Mouse (Mus musculus) midbrain, postnatal 0 days (tissue): ENCODE results near the gene Smap1. TPM values are rescaled to one million over a fixed set of nuclear protein-coding genes. Genes with fewer than 3 reads are reported as not detected.
A peak's percentile ranks its signal among the peaks of the same experiment; 100 is the strongest.

Source experiments
- ATAC-seq: fragments of 200-750 bp; cut with Nextera tagmentation; 2 replicates; pipeline ENCODE4 v1.8.0; 2017; ENCODE audit warnings: moderate number of reproducible peaks, mild to moderate bottlenecking, moderate TSS enrichment, moderate library complexity; ENCODE audit not compliant: low FRiP score
- DNase-seq: peaks from one replicate; pipeline ENCODE4 v3.0.0-alpha.2; 2015; ENCODE audit warnings: low spot score
- H3K27ac ChIP-seq: fragments of 300-500 bp; sonication (generic); 2 replicates; pipeline ENCODE4 v1.5.1; 2014; ENCODE audit warnings: low read depth, mild to moderate bottlenecking, low read length, mixed read lengths
- H3K27me3 ChIP-seq: fragments of 300-500 bp; sonication (generic); 2 replicates; pipeline ENCODE4 v1.6.1; 2014; ENCODE audit warnings: low read length, control low read depth, mixed read lengths; ENCODE audit not compliant: insufficient read depth
- H3K36me3 ChIP-seq: fragments of 300-500 bp; sonication (generic); 2 replicates; pipeline ENCODE4 v1.6.1; 2014; ENCODE audit warnings: low read length, control low read depth, mixed read lengths; ENCODE audit not compliant: insufficient read depth
- H3K4me1 ChIP-seq: fragments of 300-500 bp; sonication (generic); 2 replicates; pipeline ENCODE4 v1.6.1; 2014; ENCODE audit warnings: mild to moderate bottlenecking, control low read depth, antibody characterized with exemption, low read length, mixed read lengths; ENCODE audit not compliant: insufficient read depth
- H3K4me2 ChIP-seq: fragments of 300-500 bp; sonication (generic); 2 replicates; pipeline ENCODE4 v1.6.1; 2014; ENCODE audit warnings: low read depth, mild to moderate bottlenecking, low read length, mixed read lengths; ENCODE audit not compliant: poor library complexity, severe bottlenecking
- H3K4me3 ChIP-seq: fragments of 300-500 bp; sonication (generic); 2 replicates; pipeline ENCODE4 v1.5.1; 2014; ENCODE audit warnings: low read depth, mild to moderate bottlenecking, low read length, moderate library complexity
- H3K9ac ChIP-seq: fragments of 300-500 bp; sonication (generic); replicated peaks from 2 replicates; pipeline ENCODE4 v1.6.1; 2014; ENCODE audit warnings: mild to moderate bottlenecking, low read length, moderate library complexity, mixed read lengths; ENCODE audit not compliant: poor library complexity, severe bottlenecking
- H3K9me3 ChIP-seq: fragments of 300-500 bp; sonication (generic); 2 replicates; pipeline ENCODE4 v1.6.1; 2016; ENCODE audit warnings: low read length, control low read depth
- CTCF ChIP-seq: IDR thresholded peaks from 2 replicates; pipeline ENCODE4 v1.5.1; 2016; ENCODE audit warnings: antibody characterized with exemption, mild to moderate bottlenecking
- WGBS: fragments of 180-500 bp; shearing (Covaris S2); extraction: QIAGEN DNeasy Blood & Tissue Kit; methylation state at CpG from one replicate; pipeline ENCODE4 v1.1.7; 2014; 5-methylcytosine and 5-hydroxymethylcytosine counted together
- polyA plus RNA-seq: library from polyadenylated mRNA; unstranded; fragments of >200 nt; fragmentation: Nextera tagmentation; extraction: Ambion mirVana; gene quantifications from 2 replicates; pipeline ENCODE4 v1.2.1, GENCODE M21; 2015
- total RNA-seq: library from RNA; depleted of rRNA; stranded (reverse); fragments of >200 nt; gene quantifications from 2 replicates; pipeline ENCODE4 v1.2.3, GENCODE M21; 2014

Gene Smap1
- total and polyA plus RNA-seq, 2 experiments from 2014 or later: 85.7 to 181 TPM

- DNase-seq (no peak), ATAC-seq (no peak)
- Histone ChIP-seq H3K4me2 (peak overlapping the region; percentile 22; the same call in 1 of the 2 replicates), H3K9ac (no peak overlapping the region), H3K9me3 (no peaks in the 10 kb centered on the region), H3K4me3 (no peak overlapping the region), H3K4me1 (no peaks in the 10 kb centered on the region), H3K36me3 (no peaks in the 10 kb centered on the region), H3K27ac (no peak overlapping the region), H3K27me3 (no peaks in the 10 kb centered on the region)
- 16% methylated on average over 13 of the region's 13 CpGs for WGBS
- no peak for TF ChIP-seq CTCF
Observed at GRCm38 (mm10) chr1:23958668-23959414, 36.7 kb upstream of the Smap1 start.

DNA sequence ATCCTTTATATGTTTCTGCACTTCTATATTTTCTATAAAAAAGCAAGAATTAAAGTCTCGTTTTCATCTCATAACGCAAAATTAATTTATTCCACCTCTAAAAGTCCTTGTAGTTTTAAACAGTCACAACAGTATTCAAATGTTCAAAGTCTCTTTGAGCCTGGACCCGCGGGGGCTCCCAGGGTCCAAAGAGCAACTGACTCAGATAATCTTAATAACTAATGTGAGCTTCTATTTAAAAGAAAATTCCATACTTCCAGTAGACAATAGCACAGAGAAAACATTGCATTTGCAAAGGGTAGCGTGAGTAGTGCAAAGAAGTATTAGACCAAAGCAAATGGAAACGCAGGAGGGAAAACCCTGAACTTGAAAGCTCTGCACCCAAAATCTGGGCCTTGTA is 36.0 kb upstream of the Smap1 start:
- Histone ChIP-seq H3K9ac (no peak overlapping the region), H3K4me3 (no peak overlapping the region), H3K27ac (no peak overlapping the region), H3K27me3 (no peaks in the 10 kb centered on the region), H3K36me3 (no peaks in the 10 kb centered on the region), H3K4me2 (no peak overlapping the region), H3K9me3 (no peaks in the 10 kb centered on the region), H3K4me1 (no peaks in the 10 kb centered on the region)
- TF ChIP-seq CTCF: no peak
- DNase-seq (no peak), ATAC-seq (no peak)
- 86% methylated on average over 6 of the region's 6 CpGs for WGBS

DNA sequence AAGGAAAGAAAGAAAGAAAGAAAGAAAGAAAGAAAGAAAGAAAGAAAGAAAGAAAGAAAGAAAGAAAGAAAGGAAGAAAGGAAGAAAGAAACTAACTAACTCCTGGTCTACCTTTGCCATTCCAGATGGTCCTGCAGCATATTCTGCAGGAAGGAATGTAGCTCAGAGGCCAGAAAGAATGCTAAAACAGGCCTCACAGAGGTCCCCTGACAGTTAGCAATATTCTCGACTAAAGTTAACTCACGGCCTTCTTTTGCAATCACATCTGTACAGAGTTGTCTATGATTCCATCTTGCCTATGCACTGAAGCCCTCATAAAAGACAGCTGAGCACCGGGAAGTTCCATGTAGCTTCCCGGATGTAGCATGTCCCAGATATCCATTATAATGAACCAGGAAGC is 33.4 kb upstream of the Smap1 start:
- H3K9me3 ChIP-seq: no peaks in the 10 kb centered on the region

DNA sequence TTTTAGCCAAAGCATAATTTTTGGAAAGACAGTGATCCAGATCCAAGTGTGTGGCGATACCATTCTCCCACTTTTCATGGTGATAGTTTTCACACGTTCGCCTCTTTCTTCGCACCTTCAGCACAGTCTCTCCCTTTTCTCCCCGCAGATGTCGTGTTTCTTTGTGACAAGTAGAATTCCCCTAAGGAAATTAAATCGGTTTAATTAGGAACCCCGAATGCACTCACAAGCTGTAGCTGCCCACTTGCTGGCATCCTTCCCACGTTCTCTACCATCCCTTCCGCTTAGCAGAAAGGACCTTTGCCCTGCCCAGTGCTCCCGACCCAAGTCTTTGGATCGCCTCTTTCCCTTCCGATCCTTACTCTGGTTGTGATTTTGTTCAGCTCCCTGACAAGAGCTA is 31.8 kb upstream of the Smap1 start:
- WGBS: 86% methylated on average over 13 of the region's 13 CpGs
- ATAC-seq: no peak

More for the DNA sequence above, 33.4 kb upstream of the Smap1 start:
- H3K4me1 ChIP-seq: no peaks in the 10 kb centered on the region
- no peaks in the 10 kb centered on the region for H3K36me3 ChIP-seq
- no peaks in the 10 kb centered on the region for H3K27me3 ChIP-seq
- TF ChIP-seq CTCF: no peak
- H3K4me3 ChIP-seq: no peak overlapping the region
- no peak overlapping the region for H3K27ac ChIP-seq
- ATAC-seq (no peak), DNase-seq (no peak)
- H3K9ac ChIP-seq: no peak overlapping the region
- no peak overlapping the region for H3K4me2 ChIP-seq
- whole genome bisulfite sequencing: 91% methylated on average over 4 of the region's 4 CpGs

DNA sequence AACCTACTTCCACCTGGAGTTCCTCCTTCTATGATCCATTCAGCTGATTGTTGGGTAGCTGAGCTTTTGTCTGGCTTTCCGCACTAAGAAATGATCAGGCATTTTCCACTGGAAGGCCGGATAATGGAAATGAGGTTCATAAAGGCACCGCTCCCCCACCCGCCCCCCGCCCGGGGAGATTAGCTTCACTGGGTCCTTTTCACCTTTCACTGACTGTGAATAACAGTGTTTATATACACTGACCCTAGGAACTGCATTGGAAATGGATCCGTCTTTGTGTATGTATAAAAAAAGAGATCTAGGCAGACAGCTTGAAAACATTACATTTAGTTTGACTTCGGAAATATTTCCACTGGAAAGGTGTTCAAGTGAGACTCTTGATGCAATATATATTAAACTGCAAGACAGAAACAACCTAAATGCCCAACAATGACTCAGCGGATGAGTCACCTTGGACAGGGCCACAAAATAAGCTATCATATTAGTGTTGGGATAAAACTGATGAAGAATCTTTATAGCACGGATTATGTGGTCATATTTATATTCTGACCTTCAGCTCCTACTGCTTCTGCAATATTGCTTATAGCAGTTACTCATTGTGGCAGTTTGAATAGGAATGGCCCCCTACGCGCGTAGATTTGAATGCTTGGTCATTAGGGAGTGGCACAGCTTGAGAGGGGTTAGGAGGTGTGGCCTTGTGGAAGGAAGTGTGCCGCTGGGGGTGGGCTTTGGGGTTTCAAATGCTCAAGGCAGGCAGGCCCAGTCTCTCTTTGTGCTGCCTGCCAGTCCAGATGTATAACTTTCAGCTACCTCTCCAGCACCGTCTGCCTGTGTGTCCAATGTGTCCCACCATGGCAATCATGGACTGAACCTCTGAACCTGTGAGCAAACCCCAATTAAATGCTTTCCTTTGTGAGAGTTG is 26.9 kb upstream of the Smap1 start:
- WGBS: 52% methylated on average over 15 of the region's 15 CpGs
- H3K9me3 ChIP-seq: no peaks in the 10 kb centered on the region
- H3K27ac ChIP-seq: no peak overlapping the region
- no peak overlapping the region for H3K4me2 ChIP-seq
- H3K9ac ChIP-seq: no peak overlapping the region
- H3K27me3 ChIP-seq: no peaks in the 10 kb centered on the region
- H3K4me1 ChIP-seq: 0 out of 2 replicates have a peak, but pooled peaks cover 3% of the 10 kb centered on the region
- H3K4me3 ChIP-seq: no peak overlapping the region
- no peaks in the 10 kb centered on the region for H3K36me3 ChIP-seq
- DNase-seq: no peak
- no peak for TF ChIP-seq CTCF
- ATAC-seq: no peak

More for the DNA sequence above, 31.8 kb upstream of the Smap1 start:
- Histone ChIP-seq H3K27ac (no peak overlapping the region), H3K4me2 (no peak overlapping the region), H3K9ac (no peak overlapping the region), H3K9me3 (no peaks in the 10 kb centered on the region), H3K36me3 (no peaks in the 10 kb centered on the region), H3K4me1 (no peaks in the 10 kb centered on the region), H3K4me3 (no peak overlapping the region), H3K27me3 (no peaks in the 10 kb centered on the region)
- no peak for TF ChIP-seq CTCF
- DNase-seq: no peak

DNA sequence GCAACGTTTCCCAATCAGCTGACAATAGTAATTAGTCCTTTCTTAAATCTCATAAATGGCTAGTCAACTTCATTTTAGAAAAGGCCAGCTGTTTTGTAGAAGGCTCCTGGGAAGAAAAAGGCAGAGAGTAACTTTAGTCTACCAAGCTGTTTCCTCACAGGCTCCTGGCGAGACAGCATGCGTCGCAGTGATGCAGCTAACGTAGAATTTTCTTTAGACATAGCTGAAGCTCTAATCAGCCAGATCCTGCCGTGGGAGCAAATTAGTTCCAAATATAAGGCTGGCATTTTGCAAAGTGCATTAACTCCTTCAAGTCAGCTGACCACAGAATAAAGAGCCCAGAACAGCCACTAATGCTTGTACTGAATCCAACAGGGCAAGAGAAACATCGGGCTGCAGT is 26.2 kb upstream of the Smap1 start:
- DNase-seq: peak; percentile 20
- no peak for TF ChIP-seq CTCF
- Histone ChIP-seq H3K27ac (no peak overlapping the region), H3K4me3 (no peak overlapping the region), H3K9me3 (no peaks in the 10 kb centered on the region), H3K4me2 (no peak overlapping the region), H3K27me3 (no peaks in the 10 kb centered on the region), H3K9ac (no peak overlapping the region), H3K36me3 (no peaks in the 10 kb centered on the region), H3K4me1 (0 out of 2 replicates have a peak, but pooled peaks cover 3% of the 10 kb centered on the region)
- ATAC-seq: no peak
- WGBS: 32% methylated on average over 7 of the region's 7 CpGs
